9 mouse cellular contexts compared by ENCODE assay signal in the genomic region with DNA sequence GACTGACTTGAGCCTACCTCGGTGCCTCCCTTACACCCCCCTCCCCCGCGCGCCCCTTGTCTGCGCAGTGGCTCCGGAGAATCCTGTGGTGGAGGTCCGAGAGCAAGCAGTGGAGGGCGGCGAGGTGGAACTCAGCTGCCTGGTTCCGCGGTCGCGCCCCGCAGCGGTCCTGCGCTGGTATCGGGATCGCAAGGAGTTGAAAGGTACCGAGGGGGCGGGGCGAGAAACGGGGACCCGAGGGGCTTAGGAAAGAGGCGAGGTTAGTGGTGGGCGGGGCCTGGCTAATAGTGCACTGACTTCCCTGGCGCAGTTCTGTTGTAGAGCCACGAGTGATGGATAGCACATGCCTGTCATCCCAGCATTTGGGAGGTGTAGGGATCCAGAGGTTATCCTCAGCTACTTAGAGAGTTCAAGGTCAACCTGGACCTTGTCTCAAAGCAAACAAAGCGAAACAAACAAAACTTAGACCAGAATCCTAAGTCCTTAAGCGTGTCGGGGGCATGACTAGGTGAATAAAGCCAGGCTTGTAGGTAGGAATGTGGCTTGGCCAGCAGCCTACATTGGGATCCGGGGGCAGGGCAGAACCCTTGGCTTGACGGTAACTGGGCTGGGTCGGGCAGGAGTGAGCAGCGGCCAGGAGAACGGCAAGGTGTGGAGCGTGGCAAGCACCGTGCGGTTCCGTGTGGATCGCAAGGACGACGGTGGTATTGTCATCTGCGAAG. TPM values are rescaled to one million over a fixed set of nuclear protein-coding genes. Genes with fewer than 3 reads are reported as not detected.
DNase-seq lines count a peak whose midpoint lies in the region; ATAC-seq and TF ChIP-seq lines count a peak whose summit lies in the region.
"Had no signal": no experiment of that assay in that cellular context is flagged by ENCODE, and none has a peak within 500 bp of the region (broad histone marks: within the 10 kb centered on the region; RNA-seq: fewer than 3 reads in every experiment).

No protein-coding gene starts in this region.

- H3K36me3 ChIP-seq in hindbrain, embryonic 10.5 days = peaks cover 57% of the 10 kb centered on the region
- H3K36me3 ChIP-seq in hindbrain, embryonic 14.5 days (replicated peaks; ENCODE audit: control insufficient read depth, insufficient read depth) = peaks cover 48% of the 10 kb centered on the region
- H3K36me3 ChIP-seq in hindbrain, embryonic 11.5 days (ENCODE audit: control insufficient read depth, insufficient read depth, low read length) = no peaks in the 10 kb centered on the region; the same call in 1 of the 2 replicates
- H3K36me3 ChIP-seq in limb, embryonic 14.5 days (ENCODE audit: control insufficient read depth, insufficient read depth, low read length) = no peaks in the 10 kb centered on the region
- H3K36me3 ChIP-seq in stomach, embryonic 15.5 days = no peaks in the 10 kb centered on the region

- peaks cover 12% of the 10 kb centered on the region; the same call in 1 of the 2 replicates for H3K9me3 ChIP-seq in hindbrain, embryonic 10.5 days
- H3K9me3 ChIP-seq in hindbrain, embryonic 14.5 days (ENCODE audit: control insufficient read depth, low read length) = no peaks in the 10 kb centered on the region
- no peaks in the 10 kb centered on the region for H3K9me3 ChIP-seq in hindbrain, embryonic 11.5 days (ENCODE audit: control insufficient read depth, low read length)
- H3K9me3 ChIP-seq in limb, embryonic 14.5 days (ENCODE audit: control insufficient read depth, low read length) = peaks cover 4% of the 10 kb centered on the region; the same call in 1 of the 2 replicates
- no peaks in the 10 kb centered on the region for H3K9me3 ChIP-seq in stomach, embryonic 15.5 days

- peak; percentile 37 for DNase-seq in hindbrain, embryonic 10.5 days (ENCODE audit: low spot score)
- DNase-seq in hindbrain, embryonic 14.5 days (ENCODE audit: low spot score) = no peak
- DNase-seq in hindbrain, embryonic 11.5 days (ENCODE audit: low spot score) = peak; percentile 57
- peak; percentile 63 for DNase-seq in limb, embryonic 14.5 days (ENCODE audit: low spot score)
- no peak for DNase-seq in adrenal gland, adult 8-10 months
- no peak for DNase-seq in thymus, postnatal 0 days (ENCODE audit: low spot score)
- DNase-seq in cerebellum, adult 11-12 months = no peak

- H3K4me2 ChIP-seq in hindbrain, embryonic 14.5 days (replicated peaks) = no peak overlapping the region
- H3K4me2 ChIP-seq in hindbrain, embryonic 11.5 days (replicated peaks; ENCODE audit: low read depth, low read length) = peak overlapping the region; percentile 28
- H3K4me2 ChIP-seq in limb, embryonic 14.5 days (replicated peaks; ENCODE audit: low read depth, low read length, severe bottlenecking) = peak overlapping the region; percentile 56
- peak overlapping the region; percentile 64 for H3K4me2 ChIP-seq in stomach, embryonic 15.5 days

- 16% methylated on average over 43 of the region's 43 CpGs for WGBS in hindbrain, embryonic 10.5 days
- WGBS in hindbrain, embryonic 14.5 days = 20% methylated on average over 43 of the region's 43 CpGs
- WGBS in hindbrain, embryonic 11.5 days = 14% methylated on average over 41 of the region's 43 CpGs
- 12% methylated on average over 41 of the region's 43 CpGs for WGBS in limb, embryonic 14.5 days
- 11% methylated on average over 43 of the region's 43 CpGs for WGBS in stomach, embryonic 15.5 days

- H3K27me3 ChIP-seq in hindbrain, embryonic 10.5 days (ENCODE audit: insufficient read depth, poor library complexity, severe bottlenecking) = peaks cover 58% of the 10 kb centered on the region
- no peaks in the 10 kb centered on the region for H3K27me3 ChIP-seq in hindbrain, embryonic 14.5 days (ENCODE audit: control insufficient read depth, insufficient read depth, low read length)
- H3K27me3 ChIP-seq in hindbrain, embryonic 11.5 days (ENCODE audit: control insufficient read depth, insufficient read depth, low read length) = peaks cover 9% of the 10 kb centered on the region; the same call in 1 of the 2 replicates
- peaks cover 20% of the 10 kb centered on the region for H3K27me3 ChIP-seq in limb, embryonic 14.5 days (ENCODE audit: control insufficient read depth, insufficient read depth, low read length)
- H3K27me3 ChIP-seq in stomach, embryonic 15.5 days (replicated peaks) = peaks cover 19% of the 10 kb centered on the region

- no peak for ATAC-seq in hindbrain, embryonic 14.5 days (ENCODE audit: low FRiP score)
- peak; percentile 28; the same call in 1 of the 2 replicates for ATAC-seq in hindbrain, embryonic 11.5 days (ENCODE audit: low FRiP score)
- peak; percentile 42 for ATAC-seq in limb, embryonic 14.5 days (ENCODE audit: low FRiP score, low read depth)
- no peak; the same call in 1 of the 2 replicates for ATAC-seq in stomach, embryonic 15.5 days (ENCODE audit: insufficient read depth, low FRiP score, low read depth)

- H3K9ac ChIP-seq in hindbrain, embryonic 14.5 days = no peak overlapping the region
- H3K9ac ChIP-seq in hindbrain, embryonic 11.5 days (ENCODE audit: low read depth, low read length) = no peak overlapping the region
- peak overlapping the region; percentile 45; the same call in 1 of the 2 replicates for H3K9ac ChIP-seq in limb, embryonic 14.5 days (ENCODE audit: low read depth, low read length, severe bottlenecking)
- H3K9ac ChIP-seq in stomach, embryonic 15.5 days = no peak overlapping the region

- no peak overlapping the region for H3K27ac ChIP-seq in hindbrain, embryonic 10.5 days
- H3K27ac ChIP-seq in hindbrain, embryonic 14.5 days = no peak overlapping the region
- no peak overlapping the region for H3K27ac ChIP-seq in hindbrain, embryonic 11.5 days (ENCODE audit: low read depth, low read length)
- no peak overlapping the region for H3K27ac ChIP-seq in limb, embryonic 14.5 days (replicated peaks; ENCODE audit: low read depth, low read length)
- H3K27ac ChIP-seq in stomach, embryonic 15.5 days = no peak overlapping the region

- peaks cover 34% of the 10 kb centered on the region for H3K4me1 ChIP-seq in hindbrain, embryonic 10.5 days (replicated peaks)
- peaks cover 3% of the 10 kb centered on the region; the same call in 1 of the 2 replicates for H3K4me1 ChIP-seq in hindbrain, embryonic 14.5 days (replicated peaks; ENCODE audit: control insufficient read depth, insufficient read depth, low read length)
- peaks cover 6% of the 10 kb centered on the region; the same call in 1 of the 2 replicates for H3K4me1 ChIP-seq in hindbrain, embryonic 11.5 days (replicated peaks; ENCODE audit: control insufficient read depth, insufficient read depth, low read length)
- H3K4me1 ChIP-seq in limb, embryonic 14.5 days (ENCODE audit: control insufficient read depth, insufficient read depth, low read length) = peaks cover 3% of the 10 kb centered on the region; the same call in 1 of the 2 replicates
- peaks cover 18% of the 10 kb centered on the region; the same call in 1 of the 2 replicates for H3K4me1 ChIP-seq in stomach, embryonic 15.5 days

- H3K4me3 ChIP-seq in hindbrain, embryonic 10.5 days = peak overlapping the region; percentile 42
- no peak overlapping the region for H3K4me3 ChIP-seq in hindbrain, embryonic 14.5 days (replicated peaks; ENCODE audit: low read length)
- H3K4me3 ChIP-seq in hindbrain, embryonic 11.5 days (ENCODE audit: low read depth, low read length) = peak overlapping the region; percentile 8; the same call in 1 of the 2 replicates
- peak overlapping the region; percentile 38 for H3K4me3 ChIP-seq in limb, embryonic 14.5 days (replicated peaks; ENCODE audit: low read length)
- H3K4me3 ChIP-seq in stomach, embryonic 15.5 days (replicated peaks) = peak overlapping the region; percentile 33

- TF ChIP-seq POLR2A in limb, embryonic 14.5 days (IDR thresholded peaks at IDR 0.05; ENCODE audit: borderline replicate concordance, extremely low read depth, insufficient read depth, insufficient read length) = no peak

RNA-seq across cellular contexts. Expression of gene Zfp428, which starts 6.8 kb away (rescaled TPM):
- 109 and 150 TPM in 2 replicates for polyA plus RNA-seq in hindbrain, embryonic 10.5 days (2016; fragmentation: Nextera tagmentation; extraction: Ambion mirVana)
- polyA plus RNA-seq in hindbrain, embryonic 14.5 days (2014; fragmentation: Nextera tagmentation; extraction: Ambion mirVana) = 181 and 201 TPM in 2 replicates
- 82.4 and 87.7 TPM in 2 replicates for polyA plus RNA-seq in hindbrain, embryonic 11.5 days (2014; fragmentation: Nextera tagmentation; extraction: Ambion mirVana)
- 67.8 and 77.5 TPM in 2 replicates for polyA plus RNA-seq in limb, embryonic 14.5 days (2012; rRNA removed)
- polyA plus RNA-seq in limb, embryonic 14.5 days (2014; fragmentation: Nextera tagmentation; extraction: Ambion mirVana) = 29.6 and 33.3 TPM in 2 replicates
- polyA plus RNA-seq in stomach, embryonic 15.5 days (2015; fragmentation: Nextera tagmentation; extraction: Ambion mirVana) = 38.1 TPM in 2 replicates
- 1 to 10 TPM; 4.9 to 7.3 (median 5.6) TPM for total RNA-seq in adrenal gland, adult 8-10 months (2022)
- 16.5 and 16.7 TPM in 2 replicates for polyA plus RNA-seq in thymus, postnatal 0 days (2015; fragmentation: Nextera tagmentation; extraction: Ambion mirVana)

RNA-seq across cellular contexts. Expression of gene AC161166.1, which starts 12.2 kb away (rescaled TPM):
- 1.1 TPM in 2 replicates for polyA plus RNA-seq in hindbrain, embryonic 10.5 days (2016; fragmentation: Nextera tagmentation; extraction: Ambion mirVana)
- 0.65 and 0.98 TPM in 2 replicates for polyA plus RNA-seq in hindbrain, embryonic 14.5 days (2014; fragmentation: Nextera tagmentation; extraction: Ambion mirVana)
- 0.59 and 0.90 TPM in 2 replicates for polyA plus RNA-seq in hindbrain, embryonic 11.5 days (2014; fragmentation: Nextera tagmentation; extraction: Ambion mirVana)
- polyA plus RNA-seq in limb, embryonic 14.5 days (2012; rRNA removed) = not detected in 2 replicates
- 0.19 TPM in 1 of 2 replicates, not detected in the other for polyA plus RNA-seq in limb, embryonic 14.5 days (2014; fragmentation: Nextera tagmentation; extraction: Ambion mirVana)
- polyA plus RNA-seq in stomach, embryonic 15.5 days (2015; fragmentation: Nextera tagmentation; extraction: Ambion mirVana) = 0.19 and 0.40 TPM in 2 replicates
- total RNA-seq in adrenal gland, adult 8-10 months (2022) = not detected
- 0.07 TPM in 1 of 2 replicates, not detected in the other for polyA plus RNA-seq in thymus, postnatal 0 days (2015; fragmentation: Nextera tagmentation; extraction: Ambion mirVana)
- polyA plus RNA-seq: large intestine, adult 2 months had no signal

RNA-seq across cellular contexts. Expression of gene Cadm4, which starts 18.2 kb away (rescaled TPM):
- 12.1 and 38.6 TPM in 2 replicates for polyA plus RNA-seq in hindbrain, embryonic 10.5 days (2016; fragmentation: Nextera tagmentation; extraction: Ambion mirVana)
- polyA plus RNA-seq in hindbrain, embryonic 14.5 days (2014; fragmentation: Nextera tagmentation; extraction: Ambion mirVana) = 22.7 and 28.3 TPM in 2 replicates
- polyA plus RNA-seq in hindbrain, embryonic 11.5 days (2014; fragmentation: Nextera tagmentation; extraction: Ambion mirVana) = 8.8 and 12.6 TPM in 2 replicates
- 19.5 and 21.1 TPM in 2 replicates for polyA plus RNA-seq in limb, embryonic 14.5 days (2012; rRNA removed)
- 1.7 and 2.1 TPM in 2 replicates for polyA plus RNA-seq in limb, embryonic 14.5 days (2014; fragmentation: Nextera tagmentation; extraction: Ambion mirVana)
- 4.7 and 6.3 TPM in 2 replicates for polyA plus RNA-seq in stomach, embryonic 15.5 days (2015; fragmentation: Nextera tagmentation; extraction: Ambion mirVana)
- 1 to 10 TPM; 3.1 to 4.7 (median 4.1) TPM for total RNA-seq in adrenal gland, adult 8-10 months (2022)
- polyA plus RNA-seq in thymus, postnatal 0 days (2015; fragmentation: Nextera tagmentation; extraction: Ambion mirVana) = 0.71 and 0.83 TPM in 2 replicates

RNA-seq across cellular contexts. Expression of gene Irgq, which starts 30.5 kb away (rescaled TPM):
- polyA plus RNA-seq in hindbrain, embryonic 10.5 days (2016; fragmentation: Nextera tagmentation; extraction: Ambion mirVana) = 10.7 and 14.9 TPM in 2 replicates
- polyA plus RNA-seq in hindbrain, embryonic 14.5 days (2014; fragmentation: Nextera tagmentation; extraction: Ambion mirVana) = 28.0 and 33.5 TPM in 2 replicates
- polyA plus RNA-seq in hindbrain, embryonic 11.5 days (2014; fragmentation: Nextera tagmentation; extraction: Ambion mirVana) = 12.8 and 14.2 TPM in 2 replicates
- 16.3 and 21.9 TPM in 2 replicates for polyA plus RNA-seq in limb, embryonic 14.5 days (2012; rRNA removed)
- 10.7 TPM in 2 replicates for polyA plus RNA-seq in limb, embryonic 14.5 days (2014; fragmentation: Nextera tagmentation; extraction: Ambion mirVana)
- polyA plus RNA-seq in stomach, embryonic 15.5 days (2015; fragmentation: Nextera tagmentation; extraction: Ambion mirVana) = 7.6 and 8.2 TPM in 2 replicates
- total RNA-seq in adrenal gland, adult 8-10 months (2022) = 10 to 100 TPM; 26.7 to 30.9 (median 27.8) TPM
- polyA plus RNA-seq in thymus, postnatal 0 days (2015; fragmentation: Nextera tagmentation; extraction: Ambion mirVana) = 5.5 and 5.7 TPM in 2 replicates

RNA-seq across cellular contexts. Expression of gene Plaur, which starts 37.7 kb away (rescaled TPM):
- polyA plus RNA-seq in hindbrain, embryonic 10.5 days (2016; fragmentation: Nextera tagmentation; extraction: Ambion mirVana) = 0.77 and 1.9 TPM in 2 replicates
- 1.6 and 1.9 TPM in 2 replicates for polyA plus RNA-seq in hindbrain, embryonic 14.5 days (2014; fragmentation: Nextera tagmentation; extraction: Ambion mirVana)
- polyA plus RNA-seq in hindbrain, embryonic 11.5 days (2014; fragmentation: Nextera tagmentation; extraction: Ambion mirVana) = 1.7 and 2.1 TPM in 2 replicates
- polyA plus RNA-seq in limb, embryonic 14.5 days (2012; rRNA removed) = 8.3 and 8.4 TPM in 2 replicates
- 3.9 and 7.5 TPM in 2 replicates for polyA plus RNA-seq in limb, embryonic 14.5 days (2014; fragmentation: Nextera tagmentation; extraction: Ambion mirVana)
- 12.1 and 12.3 TPM in 2 replicates for polyA plus RNA-seq in stomach, embryonic 15.5 days (2015; fragmentation: Nextera tagmentation; extraction: Ambion mirVana)
- total RNA-seq in adrenal gland, adult 8-10 months (2022) = 10 to 100 TPM in 3 of 4 experiments, 1 to 10 TPM in 1; 9.6 to 19.2 (median 10.2) TPM
- polyA plus RNA-seq in thymus, postnatal 0 days (2015; fragmentation: Nextera tagmentation; extraction: Ambion mirVana) = 3.0 and 3.4 TPM in 2 replicates

Comparison
In these comparisons a context has a peak if more than half of its experiments do, and no peak if none do; other contexts are left out.
1. DNase-seq: peak in hindbrain, embryonic 10.5 days (single experiment), hindbrain, embryonic 11.5 days (single experiment) and limb, embryonic 14.5 days (single experiment); none in hindbrain, embryonic 14.5 days (single experiment), adrenal gland, adult 8-10 months (single experiment), thymus, postnatal 0 days (single experiment) and cerebellum, adult 11-12 months (single experiment).
2. ATAC-seq: peak in hindbrain, embryonic 11.5 days (single experiment) and limb, embryonic 14.5 days (single experiment); none in hindbrain, embryonic 14.5 days (single experiment) and stomach, embryonic 15.5 days (single experiment).